Mouse (Mus musculus) granulocyte monocyte progenitor cell, adult 5-6 weeks (primary cell): ENCODE data around the gene Fibp. TPM values are rescaled to one million over a fixed set of nuclear protein-coding genes. Genes with fewer than 3 reads are reported as not detected.
A peak's percentile ranks its signal among the peaks of the same experiment; 100 is the strongest.

Experiments
- ATAC-seq: replicated peaks from 2 replicates; pipeline ENCODE4 v1.8.0; 2016; ENCODE audit warnings: mild to moderate bottlenecking, moderate TSS enrichment, inconsistent platforms; ENCODE audit not compliant: poor library complexity, severe bottlenecking
- total RNA-seq, 2 experiments: library from RNA; stranded (forward) in 1 of 2; stranded (reverse) in 1 of 2; fragments of 200-712, 200-1000 nt in 1 of 2; fragments of >200 nt in 1 of 2; fragmentation: Nextera tagmentation in 1 of 2; gene quantifications; 2 replicates each; pipeline ENCODE4 v1.2.3; 2014 to 2017

Gene Fibp
- total RNA-seq (2014; fragmentation: Nextera tagmentation) (33.6 and 94.2 TPM in 2 replicates), total RNA-seq (2017) (112 and 122 TPM in 2 replicates)

DNA sequence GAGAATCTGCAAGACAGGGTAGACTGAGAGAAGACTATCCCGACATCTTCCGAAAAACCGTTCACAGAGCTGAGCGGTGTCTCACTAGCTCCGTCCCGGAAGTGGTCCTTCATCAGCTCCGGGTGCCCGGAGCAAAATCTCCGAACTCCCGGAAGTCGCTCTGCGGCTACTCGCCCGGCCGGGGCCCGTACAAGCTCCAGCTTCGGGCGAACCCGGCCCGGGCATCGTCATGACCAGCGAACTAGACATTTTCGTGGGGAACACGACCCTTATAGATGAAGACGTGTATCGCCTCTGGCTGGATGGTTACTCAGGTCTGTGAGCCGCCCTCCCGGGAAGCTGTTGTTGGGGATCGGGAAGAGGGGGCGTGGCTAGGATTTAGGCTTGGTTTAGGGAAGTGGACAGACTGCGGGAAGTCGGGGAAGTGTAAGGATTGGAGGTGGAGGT lies at the start of gene Fibp:
TSS of gene Fibp (plus strand) at position 151 of the 447 bp plus-strand sequence.
- peak; percentile 68 for ATAC-seq

DNA sequence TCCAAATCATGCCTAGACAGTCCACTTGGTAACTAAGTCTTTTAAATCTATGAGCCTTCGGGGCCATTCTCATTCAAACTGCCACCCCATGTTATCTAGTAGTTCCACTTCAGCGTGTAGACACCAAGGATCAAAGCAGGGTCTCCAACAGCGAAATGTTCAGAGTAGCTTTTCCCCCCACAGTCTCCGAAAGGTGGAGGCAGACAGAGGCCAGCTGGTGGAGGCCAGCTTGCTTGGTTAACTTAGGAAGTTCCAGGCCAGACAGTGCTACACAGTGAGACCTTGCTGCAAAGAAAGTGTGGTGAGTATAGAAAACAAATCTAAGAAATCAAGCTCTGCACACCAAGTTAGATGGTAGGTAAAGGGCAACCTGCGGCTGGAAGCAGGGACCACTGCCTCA lies 49.8 kb upstream of the Fibp start:
- no peak for ATAC-seq

DNA sequence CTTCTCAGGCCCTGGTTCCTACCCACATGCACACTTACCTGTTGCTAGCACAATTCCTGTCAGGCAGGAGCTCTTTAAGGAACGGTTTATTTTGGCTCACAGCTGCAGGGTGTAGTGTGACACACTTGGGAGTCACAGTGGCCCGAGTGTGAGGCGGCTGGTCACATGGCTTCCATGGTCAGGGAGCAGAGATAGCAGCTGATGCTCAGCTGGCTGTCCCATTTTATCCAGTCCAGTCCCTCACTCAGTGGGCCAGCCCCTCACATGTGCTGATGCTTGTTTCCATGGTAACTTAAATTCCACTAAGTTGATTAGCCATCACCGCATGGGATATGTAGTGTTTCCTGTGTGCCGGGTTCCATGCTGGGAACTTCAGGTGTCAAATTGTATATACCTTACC lies 48.5 kb upstream of the Fibp start:
- no peak for ATAC-seq

DNA sequence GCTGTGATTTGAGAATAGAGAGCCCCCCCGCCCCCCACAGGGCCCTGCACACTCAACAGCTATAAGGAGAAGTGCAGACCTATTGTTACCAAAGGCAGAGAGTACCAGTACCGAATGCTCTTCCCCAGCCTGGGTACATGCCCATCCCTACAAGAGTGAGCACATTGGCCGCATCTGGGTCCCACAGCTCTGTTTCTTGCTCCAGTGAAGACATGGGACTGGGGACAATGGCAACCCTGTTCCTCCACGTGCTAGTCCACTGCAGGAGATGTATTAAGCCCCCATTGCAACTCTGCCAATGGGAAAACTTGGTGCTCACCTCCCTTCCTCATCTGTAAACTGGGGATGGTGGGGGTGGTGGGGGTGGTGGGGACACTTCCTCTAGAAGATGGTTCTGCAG lies 46.6 kb upstream of the Fibp start:
- ATAC-seq: no peak

DNA sequence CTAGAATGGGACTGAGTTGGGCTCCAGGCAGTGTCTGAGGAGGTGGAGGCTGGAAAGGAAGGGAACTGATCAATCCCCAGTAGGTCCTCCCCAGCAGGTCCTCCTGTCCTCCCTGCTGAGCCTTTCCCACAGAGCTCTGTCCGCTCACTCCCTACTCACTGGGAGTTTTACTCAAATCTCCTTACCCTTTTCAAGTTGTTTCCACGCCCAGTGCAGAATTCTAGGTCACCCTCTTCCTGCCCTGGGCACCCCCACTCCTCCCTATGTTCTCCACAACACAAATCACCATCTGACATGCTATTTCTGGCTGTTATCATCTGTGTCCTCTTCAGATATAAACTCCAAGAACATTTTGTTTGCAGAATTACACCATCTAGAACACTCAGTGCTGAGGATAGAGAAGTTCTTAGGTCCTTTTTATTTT lies 45.9 kb upstream of the Fibp start:
- no peak for ATAC-seq

DNA sequence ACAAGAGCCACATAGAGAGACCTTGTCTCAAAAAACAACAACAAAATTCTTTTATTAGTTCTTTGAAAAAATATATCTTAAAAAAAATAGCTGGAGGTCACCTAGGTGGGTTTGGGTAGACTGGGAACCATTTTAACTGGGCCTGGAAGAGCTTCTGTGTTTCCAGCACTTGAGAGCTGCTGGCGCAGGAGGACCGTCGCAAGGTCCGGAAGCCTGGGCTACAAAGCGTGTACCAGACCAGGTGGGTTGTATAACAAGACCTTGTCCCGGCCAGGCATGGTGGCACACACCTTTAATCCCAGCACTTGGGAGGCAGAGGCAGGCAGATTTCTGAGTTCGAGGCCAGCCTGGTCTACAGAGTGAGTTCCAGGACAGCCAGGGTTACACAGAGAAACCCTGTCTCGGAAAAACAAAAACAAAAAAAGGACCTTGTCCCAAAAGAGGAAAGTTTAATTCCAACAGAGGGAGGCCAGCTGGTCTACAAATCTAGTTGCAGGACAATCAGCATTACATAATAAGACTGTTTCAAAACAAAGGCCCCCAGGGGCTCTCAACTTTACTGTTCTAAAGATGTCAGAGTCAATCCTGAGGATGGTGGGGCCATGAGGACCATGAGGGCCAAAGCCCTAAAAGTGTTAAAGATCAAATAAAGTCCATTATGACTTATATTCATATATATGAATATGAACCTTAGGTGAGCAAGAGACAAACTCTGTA lies 41.5 kb upstream of the Fibp start:
- ATAC-seq: no peak

DNA sequence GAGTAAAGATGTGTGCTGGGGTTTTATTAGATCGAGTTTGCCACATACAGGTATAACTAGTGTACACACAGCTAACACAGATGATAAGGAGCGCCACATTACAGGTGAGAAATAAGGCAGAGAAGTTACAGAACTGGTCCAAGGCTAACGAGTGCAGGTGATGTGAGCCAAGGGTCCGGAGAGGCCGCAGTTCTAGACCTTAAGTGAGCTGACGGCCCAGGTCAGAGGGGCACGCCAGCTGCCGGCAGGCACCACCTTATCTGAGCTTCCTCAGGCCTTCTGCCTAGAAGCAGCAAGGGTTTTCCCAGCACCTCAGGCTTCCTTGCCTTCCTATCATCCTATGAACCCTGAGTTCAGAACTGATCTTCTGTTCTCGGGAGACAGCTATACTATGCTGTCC lies 40.8 kb upstream of the Fibp start:
- no peak for ATAC-seq

DNA sequence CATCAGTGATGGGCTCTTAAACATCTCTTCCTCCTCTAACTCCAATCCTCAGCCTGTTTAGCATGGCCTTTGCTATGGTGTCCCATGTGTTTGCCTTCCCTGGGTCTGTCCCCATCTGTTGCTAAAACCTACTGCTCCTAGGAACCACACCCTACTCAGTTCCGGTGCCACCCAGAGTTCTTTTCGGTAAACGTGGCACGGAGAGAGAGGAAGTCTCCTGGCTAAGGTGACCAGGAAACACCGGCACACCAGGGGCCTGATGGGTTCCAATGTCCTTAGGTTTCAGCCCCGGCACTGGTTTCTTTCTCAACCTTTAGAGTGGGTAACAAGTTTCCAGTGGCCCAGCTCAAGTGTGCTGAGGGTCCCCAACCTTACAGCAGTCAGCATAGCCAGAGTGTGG lies 39.8 kb upstream of the Fibp start:
- no peak for ATAC-seq

DNA sequence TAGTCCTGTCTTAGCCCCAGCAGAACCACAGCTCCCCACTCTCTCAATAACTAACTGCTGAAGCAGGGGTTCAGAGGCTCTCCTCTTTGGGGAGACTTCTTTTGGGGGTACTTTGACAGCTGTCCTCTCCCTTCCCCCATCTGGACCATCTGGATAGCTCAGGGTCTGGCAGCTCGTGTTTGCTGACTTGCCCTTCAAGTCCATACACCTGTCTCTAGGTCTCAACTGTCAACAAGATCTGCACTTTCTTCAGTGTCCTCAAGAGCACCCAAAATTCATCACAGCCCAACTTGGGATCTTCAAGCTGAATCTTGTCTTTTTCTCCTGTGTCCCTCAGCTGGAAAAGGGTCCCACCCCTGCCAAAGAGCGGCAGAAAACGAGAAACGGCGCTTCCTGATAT lies 38.6 kb upstream of the Fibp start:
- ATAC-seq: no peak

DNA sequence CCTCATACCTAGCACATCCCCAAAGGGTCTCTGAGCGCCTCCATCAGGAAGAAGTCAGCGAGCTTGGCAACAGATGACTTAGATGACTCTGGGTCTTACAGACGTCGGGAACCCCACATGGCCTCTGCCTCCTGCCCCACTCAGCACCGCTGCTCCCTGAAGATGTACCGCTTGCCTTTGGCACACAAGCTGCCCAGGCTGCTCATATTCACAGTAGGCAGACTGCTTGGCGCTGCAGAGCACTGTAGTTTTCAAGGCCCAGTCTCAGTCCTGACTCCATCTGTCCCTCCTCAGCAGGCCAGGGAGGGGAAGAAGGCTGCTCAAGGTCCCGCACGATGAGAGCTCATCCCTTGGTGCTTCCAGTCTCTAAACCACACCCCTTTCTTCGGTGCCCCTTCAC lies 38.1 kb upstream of the Fibp start:
- ATAC-seq: no peak

DNA sequence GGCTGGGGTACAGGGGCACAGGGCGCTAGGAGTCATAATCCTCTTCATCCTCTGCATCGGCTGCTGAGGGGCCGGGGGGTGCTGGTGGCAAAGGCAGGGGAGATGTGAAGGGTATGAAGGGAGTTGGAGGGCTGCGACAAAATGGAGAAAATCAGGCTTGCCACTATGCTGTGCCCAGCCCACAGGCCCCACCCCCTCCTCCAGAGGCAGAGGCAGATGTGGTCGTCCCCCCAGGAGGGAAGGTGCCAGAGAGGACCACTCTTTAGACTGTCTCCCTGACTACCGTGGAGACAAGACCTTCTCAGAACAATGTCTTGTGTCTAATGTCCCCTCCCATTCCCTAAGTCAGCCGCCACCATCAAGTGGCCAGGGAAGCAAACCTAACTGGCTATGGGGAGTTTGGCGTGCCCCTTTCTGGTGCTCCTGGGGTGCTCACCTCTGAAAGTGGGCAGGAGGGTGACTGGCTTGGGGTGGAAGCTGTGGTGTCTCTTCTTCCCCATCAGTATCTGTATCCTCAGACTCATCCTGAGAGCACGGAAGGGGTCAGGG lies 37.4 kb upstream of the Fibp start:
- no peak for ATAC-seq

DNA sequence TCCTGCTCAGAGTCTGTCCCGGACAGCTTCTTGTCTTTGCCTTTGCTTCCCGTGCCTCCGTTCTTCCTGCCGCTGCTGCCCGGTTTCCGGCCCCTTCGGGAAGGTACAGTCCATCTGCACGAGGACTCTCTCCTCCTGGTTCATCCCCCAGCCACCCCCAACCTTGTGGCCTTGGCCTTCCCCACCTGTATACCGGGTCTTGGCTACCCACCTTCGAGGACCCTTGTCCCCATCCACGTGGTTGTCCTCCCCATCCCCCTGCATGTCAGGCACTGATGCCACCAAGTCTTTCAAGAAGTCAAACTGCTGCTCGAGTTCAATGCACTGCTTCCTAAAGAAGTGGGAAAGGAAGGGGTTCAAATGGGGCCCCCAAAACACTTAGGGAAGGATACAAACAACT lies 36.9 kb upstream of the Fibp start:
- no peak for ATAC-seq

DNA sequence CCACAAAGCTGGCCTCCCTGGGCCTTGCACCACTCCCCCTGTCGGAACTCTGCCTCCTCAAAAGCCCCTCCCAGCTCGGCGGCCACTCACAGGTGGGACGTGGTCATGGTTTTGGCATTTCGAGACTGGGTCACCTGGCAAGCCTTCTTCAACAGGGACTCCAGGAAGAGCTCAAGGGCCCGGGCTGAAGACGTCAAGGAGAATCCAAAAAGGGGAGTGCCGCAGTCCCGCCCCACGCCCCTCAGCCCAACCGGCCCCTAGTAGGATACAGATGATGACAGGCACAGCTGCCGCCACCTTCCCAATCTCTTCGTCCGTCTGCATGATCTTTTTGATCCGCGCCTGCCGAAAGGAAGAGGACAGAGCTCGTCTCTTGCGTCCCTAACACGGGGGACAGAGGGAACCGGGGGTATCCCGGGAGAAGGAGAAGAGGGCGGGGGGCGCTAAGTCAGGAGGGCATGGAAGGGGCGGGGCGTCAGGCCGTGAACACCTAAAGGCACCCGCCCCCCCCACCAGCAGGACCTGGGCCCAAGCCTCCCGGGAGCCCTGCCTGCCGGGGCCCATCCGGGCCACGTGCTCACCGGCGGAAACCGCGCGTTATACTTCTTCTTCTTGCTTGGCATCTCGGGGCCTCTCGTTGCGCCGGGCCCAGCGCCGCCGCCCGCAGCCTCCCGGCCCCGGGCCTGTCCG lies 36.2 kb upstream of the Fibp start:
- ATAC-seq: peak; percentile 36

DNA sequence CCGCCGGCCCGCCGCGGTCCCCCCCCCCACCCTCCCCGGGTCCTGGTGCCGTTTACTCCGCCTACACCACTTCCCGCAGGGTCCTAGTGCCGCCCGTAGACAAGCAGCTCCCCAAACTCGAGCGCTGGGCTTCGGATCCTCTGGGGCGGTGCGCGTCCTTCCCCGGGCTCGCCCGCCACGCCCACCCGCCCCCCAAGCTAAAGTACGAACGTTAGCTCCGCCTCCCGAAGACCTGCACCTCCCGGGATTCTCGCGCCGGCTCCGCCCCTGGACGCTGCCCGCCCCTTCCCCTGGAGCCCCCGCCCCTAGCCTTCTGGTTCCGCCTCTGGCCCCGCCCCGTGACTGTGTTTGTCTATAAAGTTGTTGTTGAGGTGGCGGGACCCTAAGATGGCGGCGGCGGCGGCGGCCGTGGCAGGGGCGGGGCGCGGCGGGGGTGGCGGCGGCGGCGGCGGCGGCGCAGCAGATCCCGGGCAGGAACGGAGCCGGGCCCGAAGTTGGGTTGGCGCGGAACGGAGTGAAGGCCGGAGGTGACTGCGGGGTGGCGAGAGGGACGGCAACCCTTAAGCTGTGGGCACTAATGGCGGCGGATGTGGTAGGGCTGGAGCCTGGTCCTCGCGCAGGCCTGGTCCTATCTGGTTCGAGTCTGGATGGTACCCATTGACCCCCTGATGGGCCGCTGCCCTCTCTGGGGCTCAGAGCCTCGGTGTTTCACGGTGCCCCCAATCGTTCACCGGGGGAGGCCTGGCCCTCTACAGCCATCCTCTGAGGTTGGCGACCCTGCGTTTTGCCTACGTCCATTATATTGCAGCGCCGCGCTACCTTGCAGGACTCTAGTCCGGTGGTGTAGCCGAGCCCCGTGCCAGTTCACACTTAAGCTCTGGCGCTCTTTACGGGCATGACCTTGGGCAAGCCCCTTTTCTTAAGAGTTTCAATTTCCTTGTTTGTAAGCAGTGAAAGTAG lies 35.4 kb upstream of the Fibp start, which contains the start of the genes Drap1 and AI837181:
TSS of gene Drap1 (minus strand) at position 198 of the 960 bp plus-strand sequence.
TSS of gene AI837181 (plus strand) at position 363 of the 960 bp plus-strand sequence.
- peak; percentile 84 for ATAC-seq

DNA sequence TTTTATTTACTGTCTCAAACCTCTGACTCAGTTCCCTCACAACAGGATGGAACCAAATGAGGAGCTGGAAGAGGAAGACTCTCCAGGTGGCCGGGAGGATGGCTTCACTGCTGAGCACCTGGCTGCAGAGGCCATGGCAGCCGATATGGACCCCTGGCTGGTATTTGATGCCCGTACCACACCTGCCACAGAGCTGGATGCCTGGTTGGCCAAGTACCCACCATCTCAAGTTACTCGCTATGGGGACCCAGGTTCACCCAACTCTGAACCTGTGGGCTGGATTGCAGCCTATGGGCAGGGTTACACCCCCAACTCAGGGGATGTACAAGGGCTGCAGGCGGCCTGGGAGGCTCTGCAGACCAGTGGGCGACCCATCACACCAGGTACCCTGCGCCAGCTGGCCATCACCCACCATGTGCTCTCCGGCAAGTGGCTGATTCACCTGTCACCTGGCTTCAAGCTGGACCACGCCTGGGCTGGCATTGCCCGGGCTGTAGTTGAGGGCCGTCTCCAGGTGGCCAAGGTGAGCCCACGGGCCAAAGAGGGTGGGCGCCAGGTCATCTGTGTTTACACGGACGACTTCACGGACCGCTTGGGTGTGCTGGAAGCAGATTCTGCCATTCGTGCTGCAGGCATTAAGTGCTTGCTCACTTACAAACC lies 34.4 kb upstream of the Fibp start:
- ATAC-seq: no peak

DNA sequence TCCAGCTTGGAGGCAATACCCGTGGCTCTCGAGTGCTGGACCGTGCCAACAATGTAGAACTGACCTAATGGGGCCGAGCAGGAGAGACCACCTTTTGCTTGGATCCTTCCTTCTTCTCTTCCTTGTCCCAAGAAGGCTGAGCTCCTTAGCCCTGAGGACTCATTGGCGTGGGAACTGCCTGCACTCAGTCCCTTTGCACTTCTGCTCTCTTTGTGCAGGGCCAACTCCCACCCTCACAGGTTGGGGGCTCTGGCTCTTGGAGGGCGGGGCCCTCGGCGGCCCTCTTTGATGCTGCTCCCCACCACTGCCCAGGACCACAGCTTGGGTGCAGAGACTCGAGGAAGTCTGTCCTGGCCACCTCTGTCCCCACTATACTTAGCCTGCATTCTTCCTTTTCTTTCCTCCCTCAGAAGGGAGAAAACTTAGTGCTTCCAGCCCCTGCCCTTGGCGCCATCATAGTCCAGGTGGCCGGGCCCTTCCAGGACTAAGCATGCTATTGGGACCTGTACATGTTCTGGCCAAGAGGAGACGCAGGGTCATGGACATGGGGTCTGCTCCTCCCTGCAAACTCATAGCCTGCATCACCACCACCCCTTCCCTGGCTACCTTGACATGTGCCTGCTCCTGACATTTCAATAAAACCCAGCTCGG lies 33.6 kb upstream of the Fibp start:
- ATAC-seq: no peak

DNA sequence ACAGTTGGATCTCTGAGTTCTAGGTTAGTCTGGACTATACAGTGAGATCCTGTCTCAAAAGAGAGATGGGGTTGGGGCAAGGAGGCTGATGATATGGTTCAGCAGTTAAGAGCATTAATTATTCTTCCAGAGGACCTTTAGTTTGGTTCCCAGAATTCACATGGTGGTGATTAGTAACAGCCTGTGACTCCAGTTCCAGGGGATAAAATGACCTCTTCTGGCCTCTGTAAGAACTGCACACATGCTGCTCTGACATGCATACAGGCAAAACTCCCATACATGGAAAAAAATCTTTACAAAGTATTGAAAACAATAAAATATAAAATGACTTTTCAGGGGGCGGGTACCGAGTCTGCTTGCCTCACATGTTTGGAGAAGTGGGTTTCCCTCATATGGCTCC lies 32.3 kb upstream of the Fibp start:
- ATAC-seq: no peak

DNA sequence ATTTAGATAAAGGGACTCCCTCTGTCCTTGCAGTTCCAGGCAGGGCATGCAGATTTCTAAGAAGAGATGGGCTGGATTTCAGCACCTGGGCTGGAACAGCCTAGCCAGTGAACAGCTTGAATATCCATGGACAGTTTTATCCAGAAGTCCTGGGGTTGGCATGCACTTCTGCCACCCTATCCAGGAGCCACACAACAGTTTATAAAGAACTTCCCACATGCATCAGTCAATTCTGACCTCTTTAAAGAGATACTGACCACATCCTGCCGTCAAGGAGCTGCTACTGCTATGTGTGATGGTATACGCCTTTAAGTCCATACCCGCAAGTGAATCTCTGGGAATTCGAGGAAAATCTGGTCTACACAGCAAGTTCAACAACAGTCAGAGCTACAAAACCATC lies 31.2 kb upstream of the Fibp start:
- ATAC-seq: no peak

DNA sequence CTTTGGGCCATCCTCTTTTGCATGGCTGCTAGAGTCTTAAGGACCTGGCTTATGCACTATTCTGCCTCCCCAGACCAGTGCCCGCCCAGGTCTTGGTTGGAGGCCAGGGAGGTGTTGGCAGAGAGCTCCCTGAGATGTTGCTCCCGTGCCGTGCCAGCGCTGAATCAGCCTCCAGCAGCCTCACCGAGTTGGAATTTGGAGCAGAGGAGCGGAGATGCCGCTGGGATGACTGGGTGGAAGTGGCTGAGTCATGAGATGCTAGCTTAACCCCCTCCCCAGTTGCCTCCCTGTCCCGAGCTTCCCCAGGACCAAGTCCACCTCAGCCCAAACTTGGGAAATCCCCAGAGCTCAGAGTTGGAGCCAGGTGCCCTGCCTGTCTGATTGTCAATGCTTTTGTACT lies 30.6 kb upstream of the Fibp start:
- ATAC-seq: no peak
